Mouse (Mus musculus): Measurements from ENCODE around the gene 1700086D15Rik. TPM values are rescaled to one million over a fixed set of nuclear protein-coding genes. Genes with fewer than 3 reads are reported as not detected.
A peak's percentile ranks its signal among the peaks of the same experiment; 100 is the strongest.

The 1700086D15Rik gene
- 0.17 TPM in 1 of 2 replicates, not detected in the other for polyA plus RNA-seq (2015; fragmentation: Nextera tagmentation; extraction: Ambion mirVana)

DNA sequence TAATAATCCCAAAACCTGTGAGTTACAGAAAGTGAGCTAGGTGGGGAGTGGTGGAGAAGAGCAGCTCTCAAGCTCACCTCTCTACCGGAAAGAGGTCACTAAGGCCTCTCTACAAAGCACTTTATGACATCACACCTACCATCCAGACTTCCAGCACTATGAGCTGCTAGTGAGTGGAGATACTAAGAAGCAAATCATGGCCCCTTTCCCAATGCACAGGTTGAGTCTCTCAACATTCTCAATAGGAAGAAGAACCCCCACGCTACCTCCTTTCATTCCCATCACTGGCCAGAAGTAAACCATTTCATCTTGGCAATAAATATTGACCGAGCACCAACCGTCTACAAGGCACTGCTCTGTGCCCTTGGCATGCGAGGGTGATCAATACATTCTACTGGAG, at the start of gene 1700086D15Rik:
Gene 1700086D15Rik, minus strand, starts transcription at position 101 of the 400 bp plus-strand sequence.
- H3K27me3 ChIP-seq (ENCODE audit: insufficient read depth, low read length): no peaks in the 10 kb centered on the region
- H3K4me3 ChIP-seq (ENCODE audit: low read length): no peak within 1 kb of the TSS
- H3K27ac ChIP-seq (ENCODE audit: low read length): no peak within 1 kb of the TSS
- no peak within 1 kb of the TSS for H3K4me2 ChIP-seq (replicated peaks; ENCODE audit: low read depth, low read length)
- no peak within 1 kb of the TSS for H3K9ac ChIP-seq (replicated peaks; ENCODE audit: low read length)
- no peak for ATAC-seq (ENCODE audit: low FRiP score, low TSS enrichment)
- no peaks in the 10 kb centered on the region for H3K9me3 ChIP-seq (ENCODE audit: low read length)
- H3K36me3 ChIP-seq (ENCODE audit: insufficient read depth, low read length): no peaks in the 10 kb centered on the region
- peaks cover 7% of the 10 kb centered on the region; the same call in 1 of the 2 replicates for H3K4me1 ChIP-seq (ENCODE audit: insufficient read depth, low read length)
- 88% methylated on average over 5 of the region's 5 CpGs for WGBS

GRCm38 (mm10) chr11:65209441-65209840, 49.8 kb upstream of the 1700086D15Rik start:
- H3K9ac ChIP-seq (replicated peaks; ENCODE audit: low read length): no peak overlapping the region
- H3K4me2 ChIP-seq (replicated peaks; ENCODE audit: low read depth, low read length): no peak overlapping the region
- no peaks in the 10 kb centered on the region for H3K27me3 ChIP-seq (ENCODE audit: insufficient read depth, low read length)
- 0 out of 2 replicates have a peak, but pooled peaks cover 2% of the 10 kb centered on the region for H3K4me1 ChIP-seq (ENCODE audit: insufficient read depth, low read length)
- H3K36me3 ChIP-seq (ENCODE audit: insufficient read depth, low read length): no peaks in the 10 kb centered on the region
- no peak overlapping the region for H3K4me3 ChIP-seq (ENCODE audit: low read length)
- 0 out of 2 replicates have a peak, but pooled peaks have one; percentile 35 for ATAC-seq (ENCODE audit: low FRiP score, low TSS enrichment)
- no peak overlapping the region for H3K27ac ChIP-seq (ENCODE audit: low read length)
- 59% methylated on average over 6 of the region's 6 CpGs for WGBS
- no peaks in the 10 kb centered on the region for H3K9me3 ChIP-seq (ENCODE audit: low read length)

DNA sequence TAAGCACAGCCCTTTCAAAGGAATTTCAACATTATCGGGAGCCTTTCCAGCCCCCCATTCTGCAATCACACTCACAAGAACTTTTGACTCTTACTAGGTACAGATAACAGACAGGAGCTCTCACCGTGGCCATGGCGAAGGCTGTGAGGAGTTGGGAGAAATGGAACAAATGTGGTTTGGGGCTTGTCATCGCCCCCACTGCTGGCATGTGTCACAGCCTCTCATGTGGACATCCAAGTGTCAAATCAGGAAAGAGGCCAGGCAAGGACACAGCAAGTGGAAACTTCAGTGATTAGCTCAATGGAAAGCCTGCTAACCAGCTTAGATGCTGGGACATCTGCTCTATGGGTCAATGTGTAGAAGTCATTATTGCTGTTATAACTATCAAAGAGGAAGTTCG, 45.6 kb upstream of the 1700086D15Rik start:
- 70% methylated on average over 5 of the region's 5 CpGs for WGBS
- ATAC-seq (ENCODE audit: low FRiP score, low TSS enrichment): no peak
- H3K4me3 ChIP-seq (ENCODE audit: low read length): no peak overlapping the region
- H3K4me1 ChIP-seq (ENCODE audit: insufficient read depth, low read length): 0 out of 2 replicates have a peak, but pooled peaks cover 2% of the 10 kb centered on the region
- H3K27ac ChIP-seq (ENCODE audit: low read length): no peak overlapping the region
- no peaks in the 10 kb centered on the region for H3K9me3 ChIP-seq (ENCODE audit: low read length)
- H3K27me3 ChIP-seq (ENCODE audit: insufficient read depth, low read length): no peaks in the 10 kb centered on the region
- H3K36me3 ChIP-seq (ENCODE audit: insufficient read depth, low read length): no peaks in the 10 kb centered on the region
- H3K4me2 ChIP-seq (replicated peaks; ENCODE audit: low read depth, low read length): no peak overlapping the region
- H3K9ac ChIP-seq (replicated peaks; ENCODE audit: low read length): no peak overlapping the region

GRCm38 (mm10) chr11:65204651-65205050, 45.0 kb upstream of the 1700086D15Rik start:
- Histone ChIP-seq H3K4me3 (ENCODE audit: low read length) (no peak overlapping the region), H3K27ac (ENCODE audit: low read length) (no peak overlapping the region), H3K9me3 (ENCODE audit: low read length) (no peaks in the 10 kb centered on the region), H3K9ac (replicated peaks; ENCODE audit: low read length) (no peak overlapping the region), H3K4me2 (replicated peaks; ENCODE audit: low read depth, low read length) (no peak overlapping the region), H3K36me3 (ENCODE audit: insufficient read depth, low read length) (no peaks in the 10 kb centered on the region), H3K4me1 (ENCODE audit: insufficient read depth, low read length) (0 out of 2 replicates have a peak, but pooled peaks cover 2% of the 10 kb centered on the region), H3K27me3 (ENCODE audit: insufficient read depth, low read length) (no peaks in the 10 kb centered on the region)
- ATAC-seq (ENCODE audit: low FRiP score, low TSS enrichment): no peak
- WGBS: 40% methylated on average over 13 of the region's 13 CpGs

GRCm38 (mm10) chr11:65203020-65203419, 43.3 kb upstream of the 1700086D15Rik start:
- Histone ChIP-seq H3K27me3 (ENCODE audit: insufficient read depth, low read length) (no peaks in the 10 kb centered on the region), H3K4me2 (replicated peaks; ENCODE audit: low read depth, low read length) (no peak overlapping the region), H3K36me3 (ENCODE audit: insufficient read depth, low read length) (no peaks in the 10 kb centered on the region), H3K9me3 (ENCODE audit: low read length) (no peaks in the 10 kb centered on the region), H3K27ac (ENCODE audit: low read length) (no peak overlapping the region), H3K4me1 (ENCODE audit: insufficient read depth, low read length) (0 out of 2 replicates have a peak, but pooled peaks cover 2% of the 10 kb centered on the region), H3K9ac (replicated peaks; ENCODE audit: low read length) (no peak overlapping the region), H3K4me3 (ENCODE audit: low read length) (no peak overlapping the region)
- no peak for ATAC-seq (ENCODE audit: low FRiP score, low TSS enrichment)
- WGBS: 72% methylated on average over 1 of the region's 1 CpGs

GRCm38 (mm10) chr11:65202236-65202635, 42.5 kb upstream of the 1700086D15Rik start:
- Histone ChIP-seq H3K4me2 (replicated peaks; ENCODE audit: low read depth, low read length) (no peak overlapping the region), H3K27ac (ENCODE audit: low read length) (no peak overlapping the region), H3K9me3 (ENCODE audit: low read length) (no peaks in the 10 kb centered on the region), H3K27me3 (ENCODE audit: insufficient read depth, low read length) (no peaks in the 10 kb centered on the region), H3K9ac (replicated peaks; ENCODE audit: low read length) (no peak overlapping the region), H3K4me3 (ENCODE audit: low read length) (no peak overlapping the region), H3K4me1 (ENCODE audit: insufficient read depth, low read length) (0 out of 2 replicates have a peak, but pooled peaks cover 2% of the 10 kb centered on the region), H3K36me3 (ENCODE audit: insufficient read depth, low read length) (no peaks in the 10 kb centered on the region)
- ATAC-seq (ENCODE audit: low FRiP score, low TSS enrichment): no peak
- WGBS: 33% methylated on average over 5 of the region's 5 CpGs

DNA sequence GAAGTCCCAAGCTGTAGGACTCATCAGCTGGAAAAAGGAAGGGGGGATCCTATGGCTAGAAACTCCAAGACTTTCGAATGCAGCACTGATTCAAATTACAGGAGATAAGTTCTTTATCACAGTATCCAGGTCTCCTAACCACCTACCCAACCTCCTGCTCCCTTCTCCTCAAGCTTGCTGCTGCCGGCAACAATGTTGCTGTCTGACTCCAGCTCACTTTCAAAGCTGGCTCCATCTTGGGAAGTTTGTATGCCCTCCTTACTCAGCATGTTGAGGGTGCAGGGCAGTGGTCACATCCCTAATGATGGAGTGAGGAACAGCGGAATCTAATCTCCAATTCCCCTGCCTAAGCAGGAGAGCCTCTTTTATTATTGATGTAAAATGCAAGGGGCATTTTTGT, 38.3 kb upstream of the 1700086D15Rik start:
- H3K27me3 ChIP-seq (ENCODE audit: insufficient read depth, low read length): no peaks in the 10 kb centered on the region
- no peak overlapping the region for H3K27ac ChIP-seq (ENCODE audit: low read length)
- H3K36me3 ChIP-seq (ENCODE audit: insufficient read depth, low read length): no peaks in the 10 kb centered on the region
- H3K4me3 ChIP-seq (ENCODE audit: low read length): no peak overlapping the region
- H3K9me3 ChIP-seq (ENCODE audit: low read length): no peaks in the 10 kb centered on the region
- no peak overlapping the region for H3K4me2 ChIP-seq (replicated peaks; ENCODE audit: low read depth, low read length)
- H3K9ac ChIP-seq (replicated peaks; ENCODE audit: low read length): no peak overlapping the region
- ATAC-seq (ENCODE audit: low FRiP score, low TSS enrichment): no peak
- 79% methylated on average over 3 of the region's 3 CpGs for WGBS
- no peaks in the 10 kb centered on the region for H3K4me1 ChIP-seq (ENCODE audit: insufficient read depth, low read length)

DNA sequence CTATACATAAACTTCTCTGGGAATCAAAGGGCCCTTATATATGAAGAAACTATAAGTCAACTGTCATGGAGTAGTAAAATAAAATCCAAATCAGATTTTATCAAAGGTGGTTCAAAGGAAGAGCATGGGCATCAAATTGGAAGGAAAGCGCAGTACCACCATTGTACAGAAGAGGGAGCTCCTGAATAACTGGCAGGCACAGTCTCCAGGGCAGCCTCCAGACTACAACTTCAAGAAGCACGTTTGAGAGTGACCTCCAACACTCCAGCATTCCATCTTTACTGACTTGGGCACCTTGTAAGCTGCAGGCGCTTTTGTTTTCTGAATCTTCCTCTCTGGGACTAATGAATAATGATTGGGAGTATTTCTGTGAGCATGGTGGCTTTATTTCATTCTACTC, 37.6 kb upstream of the 1700086D15Rik start:
- Histone ChIP-seq H3K4me3 (ENCODE audit: low read length) (no peak overlapping the region), H3K27ac (ENCODE audit: low read length) (no peak overlapping the region), H3K9me3 (ENCODE audit: low read length) (no peaks in the 10 kb centered on the region), H3K36me3 (ENCODE audit: insufficient read depth, low read length) (no peaks in the 10 kb centered on the region), H3K27me3 (ENCODE audit: insufficient read depth, low read length) (no peaks in the 10 kb centered on the region), H3K9ac (replicated peaks; ENCODE audit: low read length) (no peak overlapping the region), H3K4me2 (replicated peaks; ENCODE audit: low read depth, low read length) (no peak overlapping the region), H3K4me1 (ENCODE audit: insufficient read depth, low read length) (no peaks in the 10 kb centered on the region)
- ATAC-seq (ENCODE audit: low FRiP score, low TSS enrichment): no peak; the same call in 1 of the 2 replicates
- 2% methylated on average over 3 of the region's 3 CpGs for WGBS

DNA sequence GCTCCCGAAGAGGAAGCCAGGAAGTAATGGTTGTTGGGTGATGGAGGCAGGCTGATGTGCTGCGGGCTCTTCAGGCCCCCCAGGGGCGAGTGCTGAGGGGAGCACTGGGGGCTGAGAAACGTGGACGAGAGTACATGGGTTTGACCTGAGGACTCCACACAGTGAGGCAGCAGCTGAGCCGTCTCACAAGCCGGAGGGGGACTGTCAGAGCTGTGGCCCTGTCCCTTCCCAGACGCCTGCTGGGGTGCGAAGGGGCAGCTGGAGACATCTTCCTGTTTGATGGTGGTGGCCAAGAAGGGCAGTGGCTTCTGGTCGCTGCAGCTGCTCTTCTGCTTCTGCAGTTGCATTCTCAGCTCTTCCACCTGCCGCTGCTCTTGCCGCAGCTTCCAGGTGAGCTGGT, 27.3 kb upstream of the 1700086D15Rik start:
- Histone ChIP-seq H3K4me2 (replicated peaks; ENCODE audit: low read depth, low read length) (no peak overlapping the region), H3K9ac (replicated peaks; ENCODE audit: low read length) (no peak overlapping the region), H3K9me3 (ENCODE audit: low read length) (no peaks in the 10 kb centered on the region), H3K4me1 (ENCODE audit: insufficient read depth, low read length) (no peaks in the 10 kb centered on the region), H3K27me3 (ENCODE audit: insufficient read depth, low read length) (no peaks in the 10 kb centered on the region), H3K36me3 (ENCODE audit: insufficient read depth, low read length) (no peaks in the 10 kb centered on the region), H3K27ac (ENCODE audit: low read length) (no peak overlapping the region), H3K4me3 (ENCODE audit: low read length) (no peak overlapping the region)
- no peak for ATAC-seq (ENCODE audit: low FRiP score, low TSS enrichment)
- WGBS: 77% methylated on average over 12 of the region's 12 CpGs

DNA sequence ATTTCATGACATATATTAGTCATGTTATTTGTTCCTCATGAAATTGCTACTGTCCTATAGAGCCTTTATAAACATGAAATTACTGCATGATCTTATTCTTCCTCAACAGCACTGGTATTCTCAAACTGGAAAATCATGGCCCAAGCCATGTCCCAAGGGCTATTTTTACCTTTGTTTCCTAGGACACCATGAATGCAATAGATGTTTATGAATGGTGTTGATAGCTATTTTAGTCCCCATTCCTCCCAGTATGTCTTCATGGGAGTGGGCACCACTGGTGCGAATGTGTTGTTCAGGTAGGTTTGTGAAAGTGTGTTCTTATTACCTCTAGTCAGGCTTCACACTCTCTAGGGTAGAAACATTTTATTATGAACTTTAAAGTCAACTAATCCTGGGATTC, 25.4 kb upstream of the 1700086D15Rik start:
- 92% methylated on average over 1 of the region's 1 CpGs for WGBS
- no peak overlapping the region for H3K27ac ChIP-seq (ENCODE audit: low read length)
- no peak overlapping the region for H3K4me3 ChIP-seq (ENCODE audit: low read length)
- no peak overlapping the region for H3K9ac ChIP-seq (replicated peaks; ENCODE audit: low read length)
- H3K9me3 ChIP-seq (ENCODE audit: low read length): no peaks in the 10 kb centered on the region
- H3K4me1 ChIP-seq (ENCODE audit: insufficient read depth, low read length): no peaks in the 10 kb centered on the region
- no peaks in the 10 kb centered on the region for H3K36me3 ChIP-seq (ENCODE audit: insufficient read depth, low read length)
- ATAC-seq (ENCODE audit: low FRiP score, low TSS enrichment): no peak
- H3K4me2 ChIP-seq (replicated peaks; ENCODE audit: low read depth, low read length): no peak overlapping the region
- no peaks in the 10 kb centered on the region for H3K27me3 ChIP-seq (ENCODE audit: insufficient read depth, low read length)
